In genomic region chr12:71766636-71767035, GRCm38 (mm10) we compare ENCODE assay signal across 25 mouse cellular contexts.
A peak's percentile ranks its signal among the peaks of the same experiment; 100 is the strongest.
DNase-seq lines count a peak whose midpoint lies in the region; ATAC-seq lines count a peak whose summit lies in the region.
"Had no signal": no experiment of that assay in that cellular context is flagged by ENCODE, and none has a peak within 500 bp of the region (broad histone marks: within the 10 kb centered on the region; RNA-seq: fewer than 3 reads in every experiment).

No protein-coding gene starts in this region.

- peak; percentile 31 for DNase-seq in kidney, adult 18-20 months
- no peak for DNase-seq in kidney, postnatal 4 days
- DNase-seq in kidney, adult 9 months, result peak; percentile 74
- DNase-seq in midbrain, embryonic 11.5 days (ENCODE audit: low spot score, missing footprints), result peak; percentile 67
- no peak for DNase-seq in urinary bladder, postnatal 25 days (ENCODE audit: low spot score)
- DNase-seq: adrenal gland, adult 2 months; adrenal gland, postnatal 14 days; cerebellum, adult 11 months; cerebellum, adult 2 months; cerebellum, adult 9-11 months; cerebellum, postnatal 25 days; forebrain, postnatal 0 days; gastrocnemius, adult 2 months; gastrocnemius, postnatal 14 days; heart, adult 18-20 months; heart, postnatal 14 days; heart, postnatal 4 days had no signal

- no peak for ATAC-seq in kidney, embryonic 15.5 days (replicated peaks; ENCODE audit: low FRiP score)
- ATAC-seq in midbrain, embryonic 11.5 days (ENCODE audit: low FRiP score), result no peak
- ATAC-seq in midbrain, embryonic 13.5 days, result no peak
- ATAC-seq: CD4-positive, CD25-positive, alpha-beta regulatory T cell, adult 4 months; forebrain, embryonic 14.5 days; forebrain, postnatal 0 days had no signal

- H3K4me2 ChIP-seq in kidney, embryonic 15.5 days, result no peak overlapping the region
- H3K4me2 ChIP-seq in midbrain, embryonic 11.5 days, result no peak overlapping the region
- H3K4me2 ChIP-seq in midbrain, embryonic 13.5 days (replicated peaks), result no peak overlapping the region
- H3K4me2 ChIP-seq: embryonic facial prominence, embryonic 12.5 days; embryonic facial prominence, embryonic 15.5 days; heart, embryonic 13.5 days; hindbrain, embryonic 14.5 days had no signal

- no peaks in the 10 kb centered on the region for H3K36me3 ChIP-seq in kidney, embryonic 15.5 days
- H3K36me3 ChIP-seq in midbrain, embryonic 11.5 days (ENCODE audit: control insufficient read depth, insufficient read depth, low read length), result no peaks in the 10 kb centered on the region
- no peaks in the 10 kb centered on the region for H3K36me3 ChIP-seq in midbrain, embryonic 13.5 days
- H3K36me3 ChIP-seq: embryonic facial prominence, embryonic 12.5 days; embryonic facial prominence, embryonic 15.5 days; heart, embryonic 13.5 days had no signal

- H3K27me3 ChIP-seq in kidney, embryonic 15.5 days, result no peaks in the 10 kb centered on the region
- H3K27me3 ChIP-seq in midbrain, embryonic 11.5 days (ENCODE audit: control insufficient read depth, insufficient read depth, low read length), result no peaks in the 10 kb centered on the region
- 0 out of 2 replicates have a peak, but pooled peaks cover 4% of the 10 kb centered on the region for H3K27me3 ChIP-seq in midbrain, embryonic 13.5 days
- H3K27me3 ChIP-seq: embryonic facial prominence, embryonic 12.5 days; heart, embryonic 13.5 days had no signal

- H3K9ac ChIP-seq in kidney, embryonic 15.5 days, result no peak overlapping the region
- H3K9ac ChIP-seq in midbrain, embryonic 11.5 days (ENCODE audit: low read length), result no peak overlapping the region
- H3K9ac ChIP-seq in midbrain, embryonic 13.5 days (replicated peaks), result no peak overlapping the region
- H3K9ac ChIP-seq: embryonic facial prominence, embryonic 12.5 days; embryonic facial prominence, embryonic 15.5 days; forebrain, postnatal 0 days; heart, embryonic 13.5 days; hindbrain, embryonic 14.5 days had no signal

- no peak overlapping the region for H3K4me3 ChIP-seq in kidney, embryonic 15.5 days (replicated peaks)
- H3K4me3 ChIP-seq in midbrain, embryonic 11.5 days (ENCODE audit: low read depth, low read length), result no peak overlapping the region
- no peak overlapping the region for H3K4me3 ChIP-seq in midbrain, embryonic 13.5 days (replicated peaks)
- H3K4me3 ChIP-seq: embryonic facial prominence, embryonic 12.5 days; embryonic facial prominence, embryonic 15.5 days; gastrocnemius, adult 2 months; heart, embryonic 13.5 days had no signal

- peaks cover 5% of the 10 kb centered on the region for H3K4me1 ChIP-seq in kidney, embryonic 15.5 days
- H3K4me1 ChIP-seq in midbrain, embryonic 11.5 days (ENCODE audit: control insufficient read depth, insufficient read depth, low read length), result 0 out of 2 replicates have a peak, but pooled peaks cover 2% of the 10 kb centered on the region
- H3K4me1 ChIP-seq in midbrain, embryonic 13.5 days (replicated peaks), result peaks cover 6% of the 10 kb centered on the region; the same call in 1 of the 2 replicates
- H3K4me1 ChIP-seq: embryonic facial prominence, embryonic 12.5 days had no signal

- H3K27ac ChIP-seq in kidney, embryonic 15.5 days, result no peak overlapping the region
- no peak overlapping the region for H3K27ac ChIP-seq in midbrain, embryonic 11.5 days (ENCODE audit: low read depth, low read length)
- no peak overlapping the region for H3K27ac ChIP-seq in midbrain, embryonic 13.5 days
- H3K27ac ChIP-seq: embryonic facial prominence, embryonic 12.5 days; embryonic facial prominence, embryonic 15.5 days; gastrocnemius, adult 2 months; heart, embryonic 13.5 days; hindbrain, embryonic 14.5 days had no signal

- H3K9me3 ChIP-seq in kidney, embryonic 15.5 days (replicated peaks), result no peaks in the 10 kb centered on the region
- H3K9me3 ChIP-seq in midbrain, embryonic 11.5 days (ENCODE audit: control insufficient read depth, low read length), result no peaks in the 10 kb centered on the region
- 0 out of 2 replicates have a peak, but pooled peaks cover 3% of the 10 kb centered on the region for H3K9me3 ChIP-seq in midbrain, embryonic 13.5 days
- H3K9me3 ChIP-seq: embryonic facial prominence, embryonic 12.5 days; embryonic facial prominence, embryonic 15.5 days had no signal

- 97% methylated on average over 1 of the region's 1 CpGs for WGBS in kidney, embryonic 15.5 days
- WGBS in midbrain, embryonic 11.5 days, result 91% methylated on average over 1 of the region's 1 CpGs
- 97% methylated on average over 1 of the region's 1 CpGs for WGBS in midbrain, embryonic 13.5 days

Comparison
In these comparisons a context has a peak if more than half of its experiments do, and no peak if none do; other contexts are left out.
1. DNase-seq: peak in kidney, adult 18-20 months (single experiment), kidney, adult 9 months (single experiment) and midbrain, embryonic 11.5 days (single experiment); none in kidney, postnatal 4 days (0 of 2) and urinary bladder, postnatal 25 days (single experiment).